Mouse (Mus musculus): Measurements from ENCODE around the gene Ccdc162.

Gene Ccdc162

DNA sequence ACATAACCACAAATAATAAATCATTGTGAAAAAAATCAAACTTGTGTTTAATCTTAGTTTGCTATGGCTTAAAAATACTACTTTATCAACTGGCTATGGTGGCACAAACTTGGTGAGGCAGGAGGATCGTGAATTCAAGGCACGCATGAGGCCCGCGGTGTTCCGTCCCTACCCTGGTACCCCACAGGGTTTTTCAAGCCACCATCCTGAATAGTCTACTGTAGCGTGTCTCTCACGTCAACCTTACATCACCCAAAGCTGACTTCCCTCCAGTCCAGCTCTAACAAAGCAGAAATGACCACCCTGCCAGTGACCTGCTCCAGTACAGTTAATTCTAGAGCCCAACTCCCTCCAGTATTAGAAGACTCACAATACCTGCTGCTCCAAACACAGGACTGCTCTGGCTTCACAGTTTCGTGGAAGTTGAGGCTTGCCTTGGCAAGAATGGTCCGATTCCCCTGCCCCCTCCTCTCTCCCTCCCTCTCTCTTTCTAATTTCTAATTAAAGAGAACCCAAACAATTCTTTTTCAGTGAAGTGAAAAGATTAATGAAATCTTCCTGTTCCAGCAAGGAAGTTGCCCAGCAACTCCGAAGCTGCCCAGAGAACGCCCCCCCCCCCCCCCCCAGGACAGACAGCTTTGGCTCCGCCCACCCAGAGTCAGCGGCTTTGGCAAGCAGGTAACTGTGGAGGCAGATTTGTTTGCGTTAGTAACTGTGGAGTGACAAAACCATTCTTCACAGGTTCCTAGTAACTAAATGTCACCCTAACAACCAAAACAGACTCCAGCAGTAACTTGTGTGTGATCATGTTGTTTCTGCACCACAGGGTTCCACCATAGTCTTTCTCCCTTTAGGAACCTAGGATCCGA is at the start of gene Ccdc162:
Gene Ccdc162 (minus strand): TSS at position 606 of the 869 bp plus-strand sequence.
- no peak for DNase-seq (ENCODE audit: extremely low spot score, low spot score)

DNA sequence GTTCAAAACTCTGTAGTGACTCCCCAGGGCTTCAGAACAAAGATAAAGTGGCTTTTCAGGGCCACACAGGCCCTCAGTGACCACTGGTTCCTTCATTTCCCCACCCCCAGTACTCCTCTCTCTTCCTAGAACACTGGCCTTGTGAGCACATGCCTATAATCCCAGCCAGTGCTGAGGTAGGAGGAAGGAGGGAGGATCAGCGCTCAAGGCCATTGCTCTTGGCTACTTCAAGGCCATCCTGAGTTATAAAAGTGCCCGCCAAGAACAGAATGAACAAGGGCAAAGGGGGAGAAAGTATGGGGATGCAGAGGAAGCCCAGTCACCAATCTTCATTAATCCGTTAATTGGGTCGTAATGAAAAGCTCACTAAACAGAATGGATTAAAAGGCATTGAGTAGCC is 49.2 kb upstream of the Ccdc162 start:
- DNase-seq (ENCODE audit: extremely low spot score, low spot score) = no peak

DNA sequence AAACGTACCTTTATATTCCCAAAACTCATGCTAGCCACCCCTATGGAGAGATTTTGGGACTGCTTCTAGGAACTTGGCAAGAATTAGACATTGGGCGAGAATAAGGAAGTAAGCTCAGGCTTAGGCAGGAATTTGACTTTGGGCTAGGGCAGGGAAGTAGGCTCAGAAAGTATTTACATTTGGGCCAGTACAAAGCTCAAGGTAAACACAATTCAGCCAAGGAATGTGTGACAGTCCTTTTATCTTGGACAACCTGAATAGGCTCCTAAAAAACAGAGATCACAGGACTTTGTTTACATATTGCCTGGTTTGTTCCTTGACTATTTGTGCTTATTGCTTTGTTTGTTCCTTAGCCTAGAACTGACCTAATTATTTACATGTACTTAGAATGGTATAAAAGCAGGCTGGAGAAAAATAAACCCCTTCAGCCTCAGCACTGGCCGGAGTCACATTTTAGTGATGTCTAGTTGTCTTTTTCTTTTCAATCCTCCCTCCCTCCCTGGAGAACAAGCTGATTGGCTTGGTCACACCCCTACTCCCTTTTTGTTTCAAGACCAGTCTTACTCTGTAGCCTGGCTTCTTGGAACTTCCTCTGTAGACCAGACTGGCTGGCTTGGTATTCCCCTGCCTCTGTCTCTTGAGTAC is 47.4 kb upstream of the Ccdc162 start:
- no peak for DNase-seq (ENCODE audit: extremely low spot score, low spot score)

DNA sequence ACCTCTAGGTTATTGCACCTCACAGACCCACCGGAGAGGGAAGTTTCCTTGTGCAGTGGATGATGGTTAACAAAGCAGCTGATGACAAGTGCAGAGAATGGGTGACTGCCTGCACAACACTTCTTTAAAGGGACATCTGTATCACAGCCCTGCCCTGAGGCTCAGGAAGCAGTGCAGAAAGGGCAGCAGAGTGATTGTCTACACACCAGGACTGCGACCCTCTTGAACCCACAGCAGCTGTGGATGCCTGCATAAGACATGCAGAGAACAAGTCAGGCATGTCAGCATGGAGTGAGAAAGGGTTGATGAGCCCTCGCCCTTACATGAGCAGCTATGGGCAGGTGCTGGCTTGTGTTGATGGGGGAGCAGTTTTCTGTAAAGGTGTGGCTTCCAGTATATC is 44.4 kb upstream of the Ccdc162 start:
- no peak for DNase-seq (ENCODE audit: extremely low spot score, low spot score)

DNA sequence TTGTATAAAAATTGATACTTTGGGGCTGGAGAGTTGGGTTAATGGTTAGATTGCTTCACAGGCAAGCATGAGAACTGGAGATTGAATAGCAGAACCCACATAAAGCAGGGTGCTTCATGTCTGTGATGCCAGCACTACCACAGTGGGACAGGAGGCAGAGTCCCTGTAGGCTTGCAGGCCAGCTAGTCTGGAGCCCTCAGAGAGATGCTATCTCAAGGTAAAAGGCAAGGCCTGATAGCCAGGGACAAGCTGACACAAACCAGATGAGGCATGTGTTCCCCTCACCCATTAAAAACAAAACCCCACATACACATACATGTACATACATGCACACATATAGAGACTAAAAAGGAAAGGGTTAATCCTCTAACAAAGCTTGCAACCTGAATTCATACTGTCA is 41.6 kb upstream of the Ccdc162 start:
- no peak for DNase-seq (ENCODE audit: extremely low spot score, low spot score)

- no peak for DNase-seq (ENCODE audit: extremely low spot score, low spot score)
These were observed 40.8 kb upstream of the Ccdc162 start for GRCm38 (mm10) chr10:41757226-41757625.

GRCm38 (mm10) chr10:41751867-41752480 is 35.5 kb upstream of the Ccdc162 start:
- DNase-seq (ENCODE audit: extremely low spot score, low spot score) = no peak

DNA sequence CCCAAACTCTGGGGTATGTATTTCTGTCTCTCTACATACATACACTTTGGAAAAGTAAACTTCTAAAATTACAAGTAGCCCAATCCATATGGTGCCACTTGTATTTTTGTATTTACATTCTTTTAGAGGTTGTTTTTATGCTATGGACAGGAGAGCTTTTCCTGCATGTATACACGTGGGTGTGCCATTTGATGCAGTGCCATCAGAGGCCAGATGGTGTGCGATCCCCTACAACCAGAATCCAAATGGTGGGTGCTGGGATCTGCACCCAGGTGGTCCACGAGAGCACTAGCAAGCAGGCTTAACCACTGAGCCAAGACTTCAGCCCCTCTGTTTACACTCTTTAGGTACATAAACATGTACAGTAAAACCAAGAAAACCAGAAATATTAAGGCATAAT is 32.9 kb upstream of the Ccdc162 start:
- DNase-seq (ENCODE audit: extremely low spot score, low spot score) = no peak

DNA sequence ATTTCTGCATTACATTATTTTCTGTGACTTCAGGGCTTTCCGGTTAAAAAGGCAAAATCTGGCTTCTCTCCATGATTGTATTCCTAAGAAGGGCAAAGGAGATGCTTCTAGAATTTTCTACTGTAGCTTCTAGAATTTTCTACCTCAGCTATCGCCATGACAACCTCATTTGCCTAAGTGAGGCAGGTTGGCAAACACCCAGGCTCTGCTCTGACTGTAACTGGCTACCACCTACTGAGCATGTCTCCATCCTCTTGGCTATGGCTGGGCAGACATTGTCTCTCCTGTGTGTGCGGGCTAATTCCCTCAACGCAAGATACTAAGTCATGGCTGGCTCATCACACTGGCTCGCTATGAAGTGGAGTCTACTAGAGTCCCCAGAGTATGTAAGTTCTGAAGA is 30.1 kb upstream of the Ccdc162 start:
- no peak for DNase-seq (ENCODE audit: extremely low spot score, low spot score)

GRCm38 (mm10) chr10:41744006-41744405 is 27.6 kb upstream of the Ccdc162 start:
- no peak for DNase-seq (ENCODE audit: extremely low spot score, low spot score)

DNA sequence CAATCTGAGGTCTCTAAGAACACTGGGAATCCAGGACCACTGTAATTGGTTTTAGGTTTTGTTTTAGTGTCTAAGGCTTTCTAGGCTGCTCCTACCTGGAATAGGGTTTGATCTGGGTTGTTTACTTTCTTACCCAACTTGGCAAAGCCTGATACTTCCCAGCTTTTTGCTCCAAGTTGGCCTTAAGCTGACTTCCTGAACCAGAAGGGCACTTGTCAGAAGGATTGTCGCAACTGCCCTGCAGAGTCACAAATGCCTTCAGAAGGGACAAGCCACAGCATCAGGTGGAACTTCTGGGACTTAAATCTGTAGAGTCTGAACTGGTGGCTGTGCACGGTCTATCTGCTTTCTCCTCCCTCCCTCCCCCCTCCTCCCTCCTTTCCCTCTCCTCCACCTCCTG is 23.8 kb upstream of the Ccdc162 start:
- DNase-seq (ENCODE audit: extremely low spot score, low spot score) = no peak

DNA sequence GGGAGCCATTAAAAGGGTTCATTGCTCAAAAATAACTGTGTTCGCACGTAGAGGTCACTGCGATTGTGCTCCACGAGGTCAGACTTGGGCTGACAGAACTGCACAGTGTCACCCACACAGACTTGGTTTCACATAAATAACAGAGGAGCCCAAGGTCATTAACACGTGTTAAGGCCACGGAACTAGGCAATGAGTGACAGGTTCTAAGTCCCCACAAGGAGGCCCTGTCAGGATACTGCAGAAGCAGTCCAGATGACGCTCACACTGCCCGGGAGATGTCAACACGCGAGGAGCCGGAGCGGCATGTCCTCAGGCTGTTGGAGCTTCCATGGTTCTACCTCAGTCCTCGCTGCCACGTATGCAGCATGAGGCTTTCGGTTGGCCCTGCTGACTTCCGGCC is 20.8 kb upstream of the Ccdc162 start:
- no peak for DNase-seq (ENCODE audit: extremely low spot score, low spot score)

DNA sequence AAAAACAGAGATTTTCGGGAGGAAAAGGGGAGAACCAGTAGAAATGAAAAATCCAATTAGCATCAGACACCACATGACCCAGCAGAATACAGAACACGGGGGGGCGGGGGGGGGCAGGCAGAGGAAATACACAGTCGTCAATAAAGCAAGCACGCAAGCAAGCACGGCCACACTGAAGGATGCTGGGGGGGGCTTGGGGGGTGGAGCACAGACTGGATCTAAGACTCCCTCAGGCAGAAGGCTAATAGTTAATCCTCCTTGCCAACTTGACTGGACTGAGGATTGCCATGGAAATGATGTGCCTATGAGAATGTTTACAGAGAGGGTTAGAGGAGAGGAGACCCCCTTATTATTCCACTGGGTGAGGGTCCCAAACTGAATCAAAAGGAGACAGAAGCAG is 19.0 kb upstream of the Ccdc162 start:
- DNase-seq (ENCODE audit: extremely low spot score, low spot score) = no peak

GRCm38 (mm10) chr10:41733214-41733613 is 16.8 kb upstream of the Ccdc162 start:
- DNase-seq (ENCODE audit: extremely low spot score, low spot score) = no peak

GRCm38 (mm10) chr10:41731932-41732331 is 15.5 kb upstream of the Ccdc162 start:
- DNase-seq (ENCODE audit: extremely low spot score, low spot score) = no peak

- no peak for DNase-seq (ENCODE audit: extremely low spot score, low spot score)
These were observed 14.3 kb upstream of the Ccdc162 start for GRCm38 (mm10) chr10:41730746-41731145.

- no peak for DNase-seq (ENCODE audit: extremely low spot score, low spot score)
These were observed 9.8 kb upstream of the Ccdc162 start for GRCm38 (mm10) chr10:41726215-41726614.

- no peak for DNase-seq (ENCODE audit: extremely low spot score, low spot score)
These were observed 3.2 kb upstream of the Ccdc162 start for GRCm38 (mm10) chr10:41719587-41719986.

- DNase-seq (ENCODE audit: extremely low spot score, low spot score) = no peak
These were observed 877 bp downstream of the Ccdc162 start for GRCm38 (mm10) chr10:41715557-41715956.

DNA sequence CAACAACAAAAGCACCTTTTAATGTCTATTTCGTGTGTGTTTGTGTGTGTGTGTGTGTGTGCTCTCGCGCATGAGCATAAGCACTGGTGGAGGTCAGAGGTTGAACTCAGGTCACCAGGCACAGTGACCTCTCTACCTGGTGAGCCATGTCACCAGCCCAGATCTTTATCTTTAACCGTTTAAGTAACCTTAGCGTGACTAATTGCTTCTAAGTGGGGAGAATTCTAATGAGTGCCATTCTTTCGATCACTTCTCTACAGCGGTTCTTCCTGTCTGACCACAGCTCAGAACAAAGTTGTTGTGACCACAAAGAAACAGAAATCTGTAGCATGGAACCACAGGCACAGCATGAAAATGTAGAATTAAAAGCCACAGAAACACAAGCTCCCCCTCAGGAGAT is 5.0 kb downstream of the Ccdc162 start:
- DNase-seq (ENCODE audit: extremely low spot score, low spot score) = no peak

DNA sequence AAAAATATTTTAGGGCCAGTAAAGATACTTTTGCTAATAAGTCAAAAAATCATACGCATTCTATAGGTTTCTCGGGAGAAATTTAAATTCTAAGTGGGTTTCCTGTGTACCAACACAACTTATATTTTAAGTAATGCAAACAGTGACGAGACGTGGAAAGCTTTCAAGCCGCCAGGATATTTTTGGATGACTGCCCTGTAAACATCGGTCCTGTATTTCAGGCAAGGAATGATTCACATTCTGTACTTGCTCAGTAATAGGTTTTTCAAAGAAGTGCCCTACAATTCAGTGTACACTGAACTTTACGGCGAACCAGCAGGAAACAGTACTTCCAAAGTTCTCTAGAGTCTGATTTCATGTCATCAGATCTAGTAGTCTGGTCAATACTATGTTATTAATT is 5.7 kb downstream of the Ccdc162 start:
- no peak for DNase-seq (ENCODE audit: extremely low spot score, low spot score)

DNA sequence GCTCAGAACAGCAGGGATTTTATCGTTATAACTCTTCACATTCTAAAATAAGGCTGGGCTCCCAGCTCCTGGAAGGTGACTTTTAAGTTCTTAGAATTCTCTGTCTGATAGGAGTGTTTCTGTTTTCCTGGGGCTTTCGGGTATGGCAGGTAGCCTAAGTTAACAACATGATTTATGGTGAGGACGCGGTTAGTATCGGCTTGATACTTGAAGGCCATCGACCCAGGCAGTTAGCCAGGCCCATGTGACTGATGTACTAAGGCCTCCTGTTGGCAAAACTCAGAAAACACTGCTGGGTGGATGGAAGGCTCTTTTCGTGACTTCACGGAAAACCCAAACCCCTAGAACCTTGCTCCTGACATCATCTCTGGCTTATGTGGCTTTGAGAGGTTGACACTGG is 7.1 kb downstream of the Ccdc162 start:
- DNase-seq (ENCODE audit: extremely low spot score, low spot score) = no peak
